Comparison of ENCODE assay signal across 8 mouse cellular contexts in the genomic region with DNA sequence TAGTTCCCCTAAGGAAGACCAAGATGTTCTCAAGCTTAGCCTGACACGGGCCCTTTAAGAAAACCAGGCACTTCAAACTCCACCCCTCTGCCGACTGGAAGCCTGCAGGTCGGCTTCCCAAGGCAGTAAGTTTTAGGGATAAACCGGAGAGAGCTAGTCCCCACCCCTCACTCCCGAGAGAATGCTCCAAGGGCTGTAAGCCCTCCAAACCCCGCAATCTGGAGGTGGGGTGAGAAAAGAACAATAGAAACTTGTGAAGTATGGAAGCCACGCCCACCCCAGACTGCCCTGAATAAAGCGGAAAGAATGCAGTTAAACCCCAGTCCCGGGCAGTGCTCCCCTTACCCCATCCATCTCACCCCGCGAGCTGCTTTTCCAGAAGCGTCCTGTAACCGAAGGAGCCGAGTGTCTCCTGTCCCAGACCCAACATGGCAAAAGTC. TPM values are rescaled to one million over a fixed set of nuclear protein-coding genes. Genes with fewer than 3 reads are reported as not detected.
A peak's percentile ranks its signal among the peaks of the same experiment; 100 is the strongest.
DNase-seq lines count a peak whose midpoint lies in the region; ATAC-seq and TF ChIP-seq lines count a peak whose summit lies in the region.

No protein-coding gene starts in this region.

- 1% methylated on average over 14 of the region's 14 CpGs for WGBS in cerebellum, adult 2 months
- under 1% methylated on average over 14 of the region's 14 CpGs for WGBS in forebrain, embryonic 16.5 days
- WGBS in limb, embryonic 11.5 days = 0% methylated on average over 14 of the region's 14 CpGs
- under 1% methylated on average over 14 of the region's 14 CpGs for WGBS in midbrain, embryonic 11.5 days

- peak overlapping the region; percentile 58 for H3K4me2 ChIP-seq in forebrain, embryonic 16.5 days (ENCODE audit: low read length)
- H3K4me2 ChIP-seq in limb, embryonic 11.5 days (ENCODE audit: low read depth, severe bottlenecking) = peak overlapping the region; percentile 53
- H3K4me2 ChIP-seq in midbrain, embryonic 11.5 days = peak overlapping the region; percentile 55

- H3K4me3 ChIP-seq in cerebellum, adult 2 months (replicated peaks; ENCODE audit: insufficient read depth, low read depth, low read length) = peak overlapping the region; percentile 66
- peak overlapping the region; percentile 52 for H3K4me3 ChIP-seq in forebrain, embryonic 16.5 days (replicated peaks; ENCODE audit: low read length)
- H3K4me3 ChIP-seq in limb, embryonic 11.5 days (ENCODE audit: low read depth, low read length) = peak overlapping the region; percentile 32
- peak overlapping the region; percentile 40 for H3K4me3 ChIP-seq in midbrain, embryonic 11.5 days (ENCODE audit: low read depth, low read length)

- no peak for TF ChIP-seq POLR2A in cerebellum, adult 2 months (IDR thresholded peaks at IDR 0.05; ENCODE audit: borderline replicate concordance, insufficient read depth, low read length)

- peak overlapping the region; percentile 27 for H3K9ac ChIP-seq in forebrain, embryonic 16.5 days (replicated peaks; ENCODE audit: low read depth, low read length)
- peak overlapping the region; percentile 36; the same call in 1 of the 2 replicates for H3K9ac ChIP-seq in limb, embryonic 11.5 days (ENCODE audit: low read length)
- H3K9ac ChIP-seq in midbrain, embryonic 11.5 days (ENCODE audit: low read length) = peak overlapping the region; percentile 53

- peak in 1 of 2 experiments; percentile 33 for DNase-seq in cerebellum, adult 2 months
- DNase-seq in cerebellum, postnatal 25 days = no peak
- DNase-seq in adrenal gland, postnatal 4 days (ENCODE audit: low spot score in 2 of 2) = peak; percentile 27 to 33
- peak; percentile 79 for DNase-seq in limb, embryonic 11.5 days (ENCODE audit: low spot score)
- DNase-seq in midbrain, embryonic 11.5 days (ENCODE audit: low spot score, missing footprints) = peak; percentile 97
- DNase-seq in spleen, postnatal 4 days (ENCODE audit: low spot score in 2 of 2) = peak; percentile 47 to 76

- no peak overlapping the region for H3K27ac ChIP-seq in cerebellum, adult 2 months (ENCODE audit: insufficient read depth, low read length)
- H3K27ac ChIP-seq in forebrain, embryonic 16.5 days (ENCODE audit: low read length) = no peak overlapping the region
- H3K27ac ChIP-seq in limb, embryonic 11.5 days (replicated peaks; ENCODE audit: low read depth, low read length) = peak overlapping the region; percentile 82
- H3K27ac ChIP-seq in midbrain, embryonic 11.5 days (ENCODE audit: low read depth, low read length) = peak overlapping the region; percentile 12

- H3K36me3 ChIP-seq in forebrain, embryonic 16.5 days (ENCODE audit: control insufficient read depth, insufficient read depth) = no peaks in the 10 kb centered on the region
- no peaks in the 10 kb centered on the region for H3K36me3 ChIP-seq in limb, embryonic 11.5 days (ENCODE audit: control insufficient read depth, insufficient read depth, low read length)
- no peaks in the 10 kb centered on the region for H3K36me3 ChIP-seq in midbrain, embryonic 11.5 days (ENCODE audit: control insufficient read depth, insufficient read depth, low read length)

- ATAC-seq in forebrain, embryonic 16.5 days = no peak
- peak; percentile 51 to 52 for ATAC-seq in hematopoietic stem cell, adult 5-6 weeks (replicated peaks in 1 of 2; ENCODE audit: insufficient read depth in 1 of 2, low FRiP score in 2 of 2, low TSS enrichment in 1 of 2, low read depth in 1 of 2, poor library complexity in 2 of 2, severe bottlenecking in 2 of 2)
- ATAC-seq in limb, embryonic 11.5 days (ENCODE audit: insufficient number of reproducible peaks, low FRiP score, low TSS enrichment, low read depth) = peak; percentile 69
- ATAC-seq in midbrain, embryonic 11.5 days (ENCODE audit: low FRiP score) = peak; percentile 54

- H3K9me3 ChIP-seq in forebrain, embryonic 16.5 days (ENCODE audit: control insufficient read depth, low read length) = no peaks in the 10 kb centered on the region
- no peaks in the 10 kb centered on the region for H3K9me3 ChIP-seq in limb, embryonic 11.5 days (ENCODE audit: control insufficient read depth, low read length)
- no peaks in the 10 kb centered on the region for H3K9me3 ChIP-seq in midbrain, embryonic 11.5 days (ENCODE audit: control insufficient read depth, low read length)

- no peak for TF ChIP-seq CTCF in cerebellum, adult 2 months (IDR thresholded peaks at IDR 0.05; ENCODE audit: borderline replicate concordance, insufficient read depth, low read depth, low read length)

- no peaks in the 10 kb centered on the region for H3K27me3 ChIP-seq in cerebellum, adult 2 months (ENCODE audit: control insufficient read depth, insufficient read depth, low read length)
- H3K27me3 ChIP-seq in forebrain, embryonic 16.5 days (replicated peaks; ENCODE audit: control insufficient read depth, insufficient read depth, low read length) = no peaks in the 10 kb centered on the region
- H3K27me3 ChIP-seq in limb, embryonic 11.5 days (ENCODE audit: control insufficient read depth, insufficient read depth, low read length) = no peaks in the 10 kb centered on the region
- H3K27me3 ChIP-seq in midbrain, embryonic 11.5 days (ENCODE audit: control insufficient read depth, insufficient read depth, low read length) = no peaks in the 10 kb centered on the region

- H3K4me1 ChIP-seq in cerebellum, adult 2 months (ENCODE audit: control insufficient read depth, insufficient read depth, low read length) = peaks cover 6% of the 10 kb centered on the region; the same call in 1 of the 2 replicates
- peaks cover 31% of the 10 kb centered on the region for H3K4me1 ChIP-seq in forebrain, embryonic 16.5 days (replicated peaks; ENCODE audit: control insufficient read depth, insufficient read depth, low read length)
- H3K4me1 ChIP-seq in limb, embryonic 11.5 days (ENCODE audit: control insufficient read depth, insufficient read depth, low read length) = peaks cover 14% of the 10 kb centered on the region
- H3K4me1 ChIP-seq in midbrain, embryonic 11.5 days (ENCODE audit: control insufficient read depth, insufficient read depth, low read length) = peaks cover 23% of the 10 kb centered on the region

RNA-seq across cellular contexts. Expression of a gene that starts 1.9 kb away (rescaled TPM):
- 28.0 and 31.7 TPM in 2 replicates for polyA plus RNA-seq in cerebellum, adult 2 months (2012; rRNA removed)
- total RNA-seq in adrenal gland, postnatal 4 days (2021) = 10 to 100 TPM; 58.8 to 65.0 TPM
- 16.1 and 18.1 TPM in 2 replicates for polyA plus RNA-seq in forebrain, embryonic 16.5 days (2015; fragmentation: Nextera tagmentation; extraction: Ambion mirVana)
- 18.1 and 23.6 TPM in 2 replicates for total RNA-seq in hematopoietic stem cell, adult 5-6 weeks (2017)
- 21.1 and 22.6 TPM in 2 replicates for polyA plus RNA-seq in limb, embryonic 11.5 days (2014; fragmentation: Nextera tagmentation; extraction: Ambion mirVana)
- 22.3 and 23.5 TPM in 2 replicates for polyA plus RNA-seq in midbrain, embryonic 11.5 days (2014; fragmentation: Nextera tagmentation; extraction: Ambion mirVana)

Comparison
In these comparisons a context has a peak if more than half of its experiments do, and no peak if none do; other contexts are left out.
1. DNase-seq: peak in adrenal gland, postnatal 4 days (2 of 2), limb, embryonic 11.5 days (single experiment), midbrain, embryonic 11.5 days (single experiment) and spleen, postnatal 4 days (2 of 2); none in cerebellum, postnatal 25 days (0 of 2).
2. H3K27ac ChIP-seq: peak in limb, embryonic 11.5 days (single experiment) and midbrain, embryonic 11.5 days (single experiment); none in cerebellum, adult 2 months (single experiment) and forebrain, embryonic 16.5 days (single experiment).
3. Peak in every context shown above with its lines, with median percentiles within 50 percentile points of each other: H3K4me3 ChIP-seq, H3K4me2 ChIP-seq and H3K9ac ChIP-seq.